Mouse (Mus musculus) cerebellum, adult (tissue): Measurements from ENCODE around the gene Tacc3.

Experiments used
- ATAC-seq: cut with Nextera tagmentation; 2 replicates; pipeline ENCODE4 v1.9.2; 2017; ENCODE audit warnings: mild to moderate bottlenecking, moderate library complexity, mixed read lengths; ENCODE audit not compliant: insufficient number of reproducible peaks, low FRiP score, low TSS enrichment

Gene Tacc3

GRCm38 (mm10) chr5:33654424-33654823 lies 3.5 kb upstream of the Tacc3 start:
- ATAC-seq: no peak

- no peak for ATAC-seq
Observed at GRCm38 (mm10) chr5:33655251-33655840, 2.6 kb upstream of the Tacc3 start.

DNA sequence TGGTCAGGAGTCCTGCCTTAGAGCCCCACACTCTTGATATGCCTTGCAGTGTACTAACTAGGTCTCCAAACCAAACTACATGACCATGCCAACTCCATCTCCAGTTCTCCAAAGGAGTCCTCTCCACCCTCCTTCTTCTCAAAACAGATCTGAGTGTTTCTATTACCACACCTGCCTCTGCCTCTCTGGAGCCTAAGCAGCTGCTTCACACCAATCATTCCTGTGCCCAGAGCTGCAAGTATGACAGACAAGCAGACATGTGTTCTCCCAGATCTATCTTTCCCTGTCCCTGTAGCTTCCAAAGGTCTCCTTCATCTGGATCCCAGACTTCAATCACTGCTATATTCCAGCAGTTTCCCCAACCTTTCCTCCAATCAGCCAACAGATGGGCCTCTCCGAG lies 1.2 kb upstream of the Tacc3 start:
- no peak for ATAC-seq

DNA sequence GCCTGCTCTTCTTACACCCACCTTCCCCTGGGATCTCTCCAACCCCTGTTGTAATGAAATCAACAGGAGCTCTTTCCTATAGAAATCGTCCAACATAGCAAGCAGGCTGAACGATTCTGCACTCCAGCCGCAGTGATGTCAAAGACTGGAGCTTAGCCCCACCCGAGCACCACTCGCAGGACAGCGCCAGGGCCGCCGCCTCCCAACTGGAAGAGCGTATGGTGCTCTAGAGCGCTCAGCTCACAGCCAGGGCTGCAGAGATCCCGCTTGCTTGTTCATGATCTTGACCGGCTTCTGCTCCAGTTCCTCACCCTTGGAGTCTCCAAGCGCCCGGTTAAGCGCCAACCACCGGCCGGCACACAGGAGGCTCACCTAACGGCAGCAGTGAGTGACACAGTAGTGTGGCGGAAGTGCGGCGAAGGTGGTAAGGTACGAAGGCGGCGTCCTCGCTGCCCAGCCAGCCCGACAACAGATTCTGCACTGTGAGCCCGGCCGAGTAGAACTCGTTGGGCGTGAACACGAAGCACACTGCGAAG lies 609 bp upstream of the Tacc3 start:
- peak; percentile 42 for ATAC-seq

GRCm38 (mm10) chr5:33658664-33659050 lies 729 bp downstream of the Tacc3 start:
- no peak for ATAC-seq

GRCm38 (mm10) chr5:33668223-33668622 lies 10.3 kb downstream of the Tacc3 start:
- no peak for ATAC-seq

- ATAC-seq: no peak
Observed at GRCm38 (mm10) chr5:33671659-33672058, 13.7 kb downstream of the Tacc3 start.

- ATAC-seq: no peak
Observed at GRCm38 (mm10) chr5:33674439-33674838, 16.5 kb downstream of the Tacc3 start.

GRCm38 (mm10) chr5:33675964-33676363 lies 18.0 kb downstream of the Tacc3 start:
- no peak for ATAC-seq

- no peak for ATAC-seq
Observed at GRCm38 (mm10) chr5:33678244-33678643, 20.3 kb downstream of the Tacc3 start.

- ATAC-seq: no peak
Observed at GRCm38 (mm10) chr5:33681044-33681443, 23.1 kb downstream of the Tacc3 start.

DNA sequence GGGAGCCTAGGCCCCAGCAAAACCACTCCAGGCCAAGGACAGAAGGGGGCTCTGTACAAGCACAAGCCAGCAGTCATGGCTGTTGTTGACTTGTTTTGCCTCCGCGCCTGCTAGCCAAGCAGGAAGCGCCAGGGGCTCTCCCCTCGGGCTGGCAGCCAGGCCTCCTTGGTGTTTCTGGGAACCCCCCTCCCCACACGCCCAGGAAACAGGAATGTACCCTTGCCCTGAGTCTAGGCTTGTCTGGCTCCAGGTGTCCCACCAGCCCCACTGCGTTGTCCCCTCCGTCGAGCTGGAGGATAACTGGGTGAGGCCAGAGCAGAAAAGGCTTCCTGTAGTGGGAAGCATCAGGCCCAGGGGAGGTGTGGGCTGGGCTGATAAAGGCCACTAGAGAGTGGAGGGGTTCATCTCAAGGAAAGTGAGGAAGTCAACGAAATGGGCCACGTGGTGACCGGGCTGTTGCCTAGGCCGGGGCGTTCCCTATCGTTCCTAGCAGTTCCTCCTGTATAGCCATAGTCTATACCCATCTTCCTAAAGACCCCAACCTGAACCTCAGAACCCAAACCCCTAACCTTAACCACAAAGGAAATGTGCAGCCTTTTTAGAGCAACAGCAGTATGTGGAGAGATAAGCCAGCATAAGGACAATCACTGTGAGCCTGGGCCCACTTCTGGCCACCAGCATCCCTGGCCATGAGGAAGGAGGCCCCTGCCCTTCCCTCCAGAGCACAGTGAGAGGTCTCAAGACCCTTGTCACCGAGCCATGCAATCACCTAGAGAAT lies 23.9 kb downstream of the Tacc3 start:
- no peak for ATAC-seq

DNA sequence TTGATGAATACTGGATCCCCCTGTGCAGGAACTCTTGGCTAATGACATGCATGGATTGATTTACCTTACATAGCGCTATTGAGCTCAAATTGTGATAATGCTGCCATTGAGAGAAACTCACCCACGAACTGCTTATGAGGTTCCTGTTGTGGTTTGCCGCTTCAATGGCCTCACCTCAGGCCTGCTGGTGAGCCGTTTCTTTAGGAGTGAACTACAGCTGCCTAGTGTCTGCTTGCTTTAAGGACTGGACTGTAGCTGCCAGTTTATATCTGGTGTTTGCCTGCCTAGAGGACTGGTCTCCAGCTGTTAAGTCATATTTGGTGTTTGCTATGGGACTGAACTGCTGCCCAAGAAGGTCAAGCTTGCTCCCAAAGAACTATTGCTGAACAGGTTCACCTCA lies 25.0 kb downstream of the Tacc3 start:
- ATAC-seq: no peak

GRCm38 (mm10) chr5:33683897-33684652 lies 26.1 kb downstream of the Tacc3 start:
- ATAC-seq: no peak

GRCm38 (mm10) chr5:33684932-33685331 lies 27.0 kb downstream of the Tacc3 start:
- ATAC-seq: no peak

DNA sequence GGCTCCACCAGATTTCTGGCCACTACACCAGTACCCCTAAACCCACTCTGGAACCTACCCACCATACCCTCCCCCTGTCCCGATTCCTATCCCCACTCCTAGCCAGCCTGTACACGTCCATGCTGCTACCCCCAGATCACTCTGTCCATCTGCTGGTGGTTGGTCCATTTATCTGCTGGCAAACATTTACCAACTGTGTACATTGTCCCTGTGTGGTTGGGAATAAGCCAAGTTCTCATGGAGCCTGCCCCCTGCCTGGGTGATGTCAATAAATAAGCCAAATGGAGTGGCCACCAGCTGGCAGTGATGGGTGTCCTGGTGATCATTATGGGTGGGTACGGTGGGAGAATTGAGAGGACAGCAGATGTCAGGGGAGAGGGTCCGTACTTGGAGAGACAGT lies 29.2 kb downstream of the Tacc3 start:
- no peak for ATAC-seq

GRCm38 (mm10) chr5:33688278-33689220 lies 30.6 kb downstream of the Tacc3 start:
- no peak for ATAC-seq

DNA sequence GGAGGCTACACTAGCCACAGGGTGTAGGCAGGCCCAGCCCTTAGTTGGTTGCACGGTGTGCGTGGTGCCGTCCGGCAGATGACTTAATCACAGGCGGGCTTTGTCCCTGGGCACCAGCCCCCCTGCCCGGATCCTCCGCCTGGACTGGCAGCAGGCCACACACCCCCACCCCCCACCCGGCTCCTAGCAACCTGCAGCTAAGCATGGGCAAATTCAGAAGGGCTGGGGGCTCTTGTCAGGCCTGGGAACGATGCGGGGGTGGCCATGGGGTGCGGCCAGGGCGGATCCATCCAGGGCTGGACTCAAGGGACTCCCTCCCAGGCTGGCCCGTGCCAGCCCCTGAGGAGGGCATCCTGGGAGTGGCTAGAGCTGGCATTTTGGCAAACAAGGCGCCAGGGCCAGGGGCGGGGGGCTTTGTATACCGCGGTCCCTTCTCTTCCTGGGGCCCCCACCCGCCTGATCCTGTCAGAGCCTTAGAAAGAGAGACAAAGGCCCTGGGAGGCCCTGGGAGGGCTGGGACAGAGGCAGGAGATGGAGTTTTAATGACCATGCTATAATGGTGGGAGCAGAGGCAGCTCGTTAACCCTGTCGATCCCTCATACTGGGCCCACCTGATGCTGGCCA lies 31.4 kb downstream of the Tacc3 start:
- ATAC-seq: no peak

DNA sequence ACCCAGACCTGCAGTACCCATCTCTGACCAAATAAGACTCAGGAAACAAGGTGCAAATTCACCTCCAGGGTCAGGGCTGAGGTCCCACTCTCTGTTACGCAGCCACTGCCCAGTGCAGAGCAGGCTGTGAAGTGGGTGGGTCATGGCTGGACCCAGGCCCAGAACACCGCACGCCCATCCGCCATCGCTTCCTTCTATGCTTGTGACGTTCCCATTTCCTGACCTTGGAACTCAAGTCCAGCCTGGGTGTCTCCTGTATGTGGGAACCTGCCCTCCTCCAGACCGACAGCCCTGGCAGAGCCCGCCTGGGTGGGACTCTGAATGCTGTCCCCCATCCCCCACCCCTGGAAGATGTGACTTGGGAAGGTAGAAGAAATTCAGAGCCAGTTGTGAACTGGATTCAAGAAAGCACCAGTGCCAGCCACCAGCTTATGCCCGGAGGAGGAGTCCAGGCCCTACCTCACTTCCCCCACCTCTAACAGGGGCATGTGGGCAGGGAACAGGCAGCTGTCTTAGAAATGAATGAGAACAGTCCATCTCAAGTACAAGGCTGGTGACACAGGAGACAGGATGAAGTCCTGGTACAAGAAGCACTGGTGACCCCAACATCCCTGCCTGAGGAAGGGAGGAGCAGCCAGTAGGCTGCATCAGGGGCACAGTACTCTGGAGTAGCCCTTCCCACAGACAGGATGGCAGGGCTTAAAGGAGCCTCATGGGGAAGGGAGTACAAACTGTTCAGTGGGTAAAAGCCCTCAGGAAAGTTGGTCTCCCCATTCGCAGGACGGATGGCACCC lies 32.1 kb downstream of the Tacc3 start:
- no peak for ATAC-seq
